Mouse (Mus musculus) leukemia stem cell, adult 10-12 weeks (primary cell): ENCODE measurements around the gene Dnajc12. TPM values are rescaled to one million over a fixed set of nuclear protein-coding genes. Genes with fewer than 3 reads are reported as not detected.

Source experiments
- polyA plus RNA-seq: library from polyadenylated mRNA; stranded (reverse); fragments of >175 nt; gene quantifications from 2 replicates; pipeline ENCODE4 v1.2.3, GENCODE M21; 2012; ENCODE audit warnings: low replicate concordance

Dnajc12 gene
- 0.07 and 0.57 TPM in 2 replicates for polyA plus RNA-seq

GRCm38 (mm10) chr10:63382372-63383279 is at the start of gene Dnajc12:
Dnajc12 (plus strand) TSS chr10:63382443.

GRCm38 (mm10) chr10:63381498-63382280 is 554 bp upstream of the Dnajc12 start, which contains the start of gene Sirt1:
Sirt1 (minus strand) TSS chr10:63381704.

GRCm38 (mm10) chr10:63421739-63422735 is 39.8 kb downstream of the Dnajc12 start, which contains the start of gene Gm7075:
Gm7075 (minus strand) TSS chr10:63421789.

GRCm38 (mm10) chr10:63429785-63430305 is 47.6 kb downstream of the Dnajc12 start, which contains the start of gene Ctnna3:
Ctnna3 (plus strand) TSS chr10:63430098.

Other genes with a start within 250 kb of the Dnajc12 start
- gene Mypn, start 178.5 kb upstream of the Dnajc12 start, polyA plus RNA-seq, result not detected in 2 replicates
- 18.2 and 18.3 TPM in 2 replicates for gene Herc4, start 138.6 kb upstream of the Dnajc12 start, polyA plus RNA-seq
- gene Sirt1, start 739 bp upstream of the Dnajc12 start, polyA plus RNA-seq, result 4.5 and 4.8 TPM in 2 replicates
- 1.1 TPM in 1 of 2 replicates, not detected in the other for gene Gm7075, start 39.3 kb downstream of the Dnajc12 start, polyA plus RNA-seq
- gene Ctnna3, start 47.7 kb downstream of the Dnajc12 start, polyA plus RNA-seq, result not detected in 2 replicates